Mouse (Mus musculus) heart, postnatal 0 days (tissue): ENCODE measurements around the gene Urgcp.

Experiments used
- CTCF ChIP-seq: IDR thresholded peaks from 2 replicates; pipeline ENCODE4 v1.5.1; 2016; ENCODE audit warnings: antibody characterized with exemption, control low read depth, low read depth
- EP300 ChIP-seq: IDR thresholded peaks from 2 replicates; pipeline ENCODE4 v1.6.1; 2016; ENCODE audit warnings: antibody characterized with exemption, low read depth

- TF ChIP-seq EP300 (no peak), CTCF (no peak)
Measured at GRCm38 (mm10) chr11:5789071-5789753, 27.0 kb upstream of the Urgcp start.
